Mouse (Mus musculus): ENCODE measurements around the gene Smpd2.

Smpd2 gene
- long read RNA-seq, experiment 1, transcript Smpd2-201 (10 exons, 1,602 nt), result major isoform, 21 of 30 reads
- long read RNA-seq, experiment 1, partial matches to known transcripts, result 3 of 30 reads
- long read RNA-seq, experiment 1, other reads (novel, unspliced or antisense), result 5 of 30 reads
- long read RNA-seq, experiment 2, transcript Smpd2-201 (10 exons, 1,602 nt), result major isoform, 25 of 35 reads
- long read RNA-seq, experiment 2, partial matches to known transcripts, result 0 of 35 reads
- long read RNA-seq, experiment 2, other reads (novel, unspliced or antisense), result 10 of 35 reads

- intact Hi-C loops (cut with DNase I), result no loop called here
Observed at GRCm38 (mm10) chr10:41489708-41490517, at the start of gene Smpd2, which contains the start of gene Ppil6. Gene Smpd2 (minus strand): TSS chr10:41490369. Gene Ppil6 (plus strand): TSS chr10:41490439.

GRCm38 (mm10) chr10:41538986-41539385 is 48.8 kb upstream of the Smpd2 start:
- intact Hi-C loops (cut with DNase I), result no loop called here

GRCm38 (mm10) chr10:41537983-41538330 is 47.8 kb upstream of the Smpd2 start:
- intact Hi-C loops (cut with DNase I), result no loop called here

GRCm38 (mm10) chr10:41537226-41537982 is 47.2 kb upstream of the Smpd2 start:
- intact Hi-C loops (cut with DNase I), result no loop called here

GRCm38 (mm10) chr10:41536714-41537113 is 46.5 kb upstream of the Smpd2 start:
- intact Hi-C loops (cut with DNase I), result no loop called here

- intact Hi-C loops (cut with DNase I), result no loop called here
Observed at GRCm38 (mm10) chr10:41535991-41536390, 45.8 kb upstream of the Smpd2 start.

GRCm38 (mm10) chr10:41529972-41530371 is 39.8 kb upstream of the Smpd2 start:
- intact Hi-C loops (cut with DNase I), result no loop called here

- intact Hi-C loops (cut with DNase I), result no loop called here
Observed at GRCm38 (mm10) chr10:41525696-41526095, 35.5 kb upstream of the Smpd2 start.

GRCm38 (mm10) chr10:41523386-41523785 is 33.2 kb upstream of the Smpd2 start:
- intact Hi-C loops (cut with DNase I), result no loop called here

- intact Hi-C loops (cut with DNase I), result no loop called here
Observed at GRCm38 (mm10) chr10:41520410-41520673, 30.2 kb upstream of the Smpd2 start.

- intact Hi-C loops (cut with DNase I), result loop anchor here (2.0 to 10.0 kb wide), 2 partner anchors 163 to 775 kb away; no protein-coding TSS in a partner anchor
Observed at GRCm38 (mm10) chr10:41519640-41520409, 29.7 kb upstream of the Smpd2 start.

GRCm38 (mm10) chr10:41518981-41519618 is 28.9 kb upstream of the Smpd2 start, which contains the start of gene Cd164:
Gene Cd164 (plus strand): TSS chr10:41519414.
- intact Hi-C loops (cut with DNase I), result loop anchor here (2.0 to 10.0 kb wide), 2 partner anchors 164 to 776 kb away; no protein-coding TSS in a partner anchor

- intact Hi-C loops (cut with DNase I), result loop anchor here (2.0 to 10.0 kb wide), 2 partner anchors 164 to 776 kb away; no protein-coding TSS in a partner anchor
Observed at GRCm38 (mm10) chr10:41518508-41518980, 28.4 kb upstream of the Smpd2 start.

GRCm38 (mm10) chr10:41514921-41515320 is 24.8 kb upstream of the Smpd2 start:
- intact Hi-C loops (cut with DNase I), result loop anchor here (10.0 kb wide), 1 partner anchor 780 kb away; no protein-coding TSS in a partner anchor

GRCm38 (mm10) chr10:41514301-41514700 is 24.1 kb upstream of the Smpd2 start:
- intact Hi-C loops (cut with DNase I), result loop anchor here (10.0 kb wide), 1 partner anchor 780 kb away; no protein-coding TSS in a partner anchor

GRCm38 (mm10) chr10:41509160-41509559 is 19.0 kb upstream of the Smpd2 start:
- intact Hi-C loops (cut with DNase I), result loop anchor here (2.0 to 10.0 kb wide), 3 partner anchors 74 to 204 kb away; partner anchors contain the start of genes Ak9 and Fig4

- intact Hi-C loops (cut with DNase I), result loop anchor here (10.0 kb wide), 2 partner anchors 71 to 201 kb away; partner anchors contain the start of genes Ak9 and Fig4
Observed at GRCm38 (mm10) chr10:41505446-41505845, 15.3 kb upstream of the Smpd2 start.

GRCm38 (mm10) chr10:41504996-41505395 is 14.8 kb upstream of the Smpd2 start:
- intact Hi-C loops (cut with DNase I), result loop anchor here (10.0 kb wide), 2 partner anchors 70 to 200 kb away; partner anchors contain the start of genes Ak9 and Fig4

GRCm38 (mm10) chr10:41500941-41501340 is 10.8 kb upstream of the Smpd2 start:
- intact Hi-C loops (cut with DNase I), result loop anchor here (10.0 kb wide), 2 partner anchors 66 to 196 kb away; partner anchors contain the start of genes Ak9 and Fig4

- intact Hi-C loops (cut with DNase I), result no loop called here
Observed at GRCm38 (mm10) chr10:41491111-41491510, 942 bp upstream of the Smpd2 start.
